Mouse (Mus musculus) Muller cell, postnatal 12 days (primary cell): ENCODE measurements around the gene Retreg1.
A peak's percentile ranks its signal among the peaks of the same experiment; 100 is the strongest.

ENCODE experiments used
- DNase-seq: peaks from one replicate; pipeline ENCODE4 v3.0.0-alpha.2; 2015; ENCODE audit errors: inconsistent ontology term

Retreg1 gene

DNA sequence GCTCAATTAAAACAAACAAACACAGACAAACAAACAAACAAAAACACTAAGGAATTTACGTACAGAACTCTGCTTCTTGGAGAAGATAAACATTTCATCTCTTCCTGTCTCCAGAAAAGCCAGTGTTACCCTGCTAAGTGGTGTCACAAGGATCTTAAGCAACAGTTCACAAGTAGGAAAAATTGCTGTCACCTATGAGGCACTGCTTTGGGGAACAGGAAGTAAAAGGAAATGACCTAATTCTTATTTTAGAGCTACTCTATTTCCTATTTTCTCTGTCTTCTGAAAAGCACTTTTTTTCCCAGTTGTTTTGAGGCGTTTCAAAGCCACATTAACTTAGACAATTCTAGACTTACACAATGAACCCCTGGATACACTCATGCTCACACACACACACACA is 12.6 kb upstream of the Retreg1 start:
- DNase-seq: no peak

GRCm38 (mm10) chr15:25834282-25834681 is 8.7 kb upstream of the Retreg1 start:
- no peak for DNase-seq

DNA sequence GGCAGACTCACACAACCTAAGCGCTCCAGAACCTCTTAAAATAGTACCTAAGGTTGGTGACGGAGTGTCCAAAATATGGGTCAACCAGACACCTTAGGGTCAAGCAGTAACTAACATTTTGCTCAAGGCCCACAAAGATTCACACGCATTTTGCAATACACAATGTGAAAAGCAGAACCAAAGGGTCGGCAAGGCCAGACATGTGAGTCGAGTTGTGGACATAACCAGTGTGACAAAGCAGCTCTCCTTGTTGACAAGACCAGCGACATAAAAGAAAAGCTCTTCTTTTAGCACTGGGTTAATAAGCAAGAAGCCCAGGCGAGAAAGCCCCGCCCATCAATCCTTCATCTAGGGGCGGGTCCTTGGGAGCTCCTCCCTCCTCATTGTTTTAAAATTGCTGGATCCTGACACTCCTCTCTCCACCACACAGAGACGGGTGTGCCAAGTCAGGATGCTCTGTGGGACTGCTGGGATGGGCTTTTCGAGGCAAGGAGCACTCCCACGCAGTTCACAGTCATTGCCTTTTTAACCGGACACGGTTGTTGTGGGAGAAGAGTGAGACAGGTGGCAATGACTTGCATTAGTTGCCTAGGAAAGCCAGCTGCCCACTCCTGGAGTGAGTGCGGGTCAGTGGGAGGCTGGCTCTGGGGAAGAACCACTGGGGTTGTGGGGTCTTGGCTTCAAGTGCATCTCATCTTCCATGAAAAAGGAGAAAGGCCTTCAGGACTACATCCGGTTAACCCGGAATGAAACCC is 7.9 kb upstream of the Retreg1 start:
- DNase-seq: no peak

GRCm38 (mm10) chr15:25842462-25843085 is 406 bp upstream of the Retreg1 start:
- no peak for DNase-seq

DNA sequence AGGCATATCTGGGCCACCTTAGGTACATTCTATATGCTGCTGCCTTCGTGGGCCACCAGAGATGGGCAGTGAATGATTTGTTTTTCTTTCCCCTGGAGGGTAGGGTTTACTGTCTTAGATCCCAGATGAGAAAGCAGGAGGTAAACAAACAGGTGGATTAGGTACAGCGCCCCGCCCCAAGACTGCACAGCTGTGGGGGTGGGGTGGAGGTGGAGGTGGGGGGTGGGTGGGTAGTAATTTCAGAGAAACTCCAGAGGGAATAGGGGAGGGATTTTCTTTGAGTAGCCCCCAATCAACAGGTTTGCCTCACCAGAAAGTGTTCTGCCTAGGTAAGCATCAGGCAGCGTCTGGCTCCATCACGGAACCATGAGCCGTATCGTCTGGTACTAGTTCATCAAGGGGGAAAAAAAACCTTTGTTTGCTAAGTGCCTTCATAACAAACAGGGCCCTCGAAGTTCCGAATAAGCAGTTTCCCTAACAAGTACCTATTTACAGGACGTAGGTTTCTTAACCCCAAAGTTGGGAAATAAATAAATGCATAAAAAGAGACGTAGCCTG is 1.1 kb downstream of the Retreg1 start:
- DNase-seq: no peak

GRCm38 (mm10) chr15:25844771-25845170 is 1.8 kb downstream of the Retreg1 start:
- DNase-seq: no peak

DNA sequence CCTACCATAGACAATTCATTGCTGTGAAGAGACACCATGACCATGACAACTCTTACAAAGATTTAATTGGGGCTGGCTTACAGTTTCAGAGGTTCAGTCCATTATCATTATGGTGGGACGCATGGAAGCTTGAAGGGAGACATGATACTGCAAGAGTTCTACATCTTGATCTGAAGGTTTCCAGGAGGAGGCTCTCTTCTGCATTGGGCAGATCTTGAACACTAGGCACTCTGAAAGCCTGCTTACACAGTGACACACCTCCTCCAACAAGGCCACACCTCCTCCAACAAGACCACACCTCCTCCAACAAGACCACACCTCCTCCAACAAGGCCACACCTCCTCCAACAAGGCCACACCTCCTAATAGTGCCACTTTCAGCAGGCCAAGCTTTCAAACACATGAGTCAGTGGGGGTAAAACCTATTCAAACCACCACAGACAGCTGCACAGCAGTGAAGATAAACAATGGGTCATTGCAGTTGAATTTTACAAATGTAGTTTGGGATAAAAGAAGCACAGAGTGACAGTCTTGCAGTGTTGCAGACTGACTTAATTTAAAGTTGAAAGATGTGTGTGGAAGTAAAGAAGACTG is 4.7 kb downstream of the Retreg1 start:
- DNase-seq: peak; percentile 24

DNA sequence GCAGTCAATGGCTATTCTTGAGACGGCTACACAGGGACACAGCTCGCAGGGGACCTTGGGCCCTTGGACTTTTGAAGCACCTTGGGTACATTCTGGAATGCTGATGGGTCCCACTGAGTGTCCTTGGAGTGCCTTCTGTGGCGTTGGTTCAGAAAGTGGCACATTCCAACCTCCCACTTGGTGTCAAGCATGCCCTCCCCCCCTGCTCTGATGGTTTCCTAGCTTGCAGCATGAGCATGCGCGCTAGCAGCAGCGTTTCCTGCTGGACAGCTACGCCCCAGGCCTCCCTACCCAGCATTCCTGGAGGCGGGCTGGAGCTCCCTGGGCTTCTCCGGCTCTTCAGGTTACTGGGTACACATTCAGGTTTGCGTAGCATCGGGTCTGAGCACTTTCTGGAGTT is 7.6 kb downstream of the Retreg1 start:
- no peak for DNase-seq

DNA sequence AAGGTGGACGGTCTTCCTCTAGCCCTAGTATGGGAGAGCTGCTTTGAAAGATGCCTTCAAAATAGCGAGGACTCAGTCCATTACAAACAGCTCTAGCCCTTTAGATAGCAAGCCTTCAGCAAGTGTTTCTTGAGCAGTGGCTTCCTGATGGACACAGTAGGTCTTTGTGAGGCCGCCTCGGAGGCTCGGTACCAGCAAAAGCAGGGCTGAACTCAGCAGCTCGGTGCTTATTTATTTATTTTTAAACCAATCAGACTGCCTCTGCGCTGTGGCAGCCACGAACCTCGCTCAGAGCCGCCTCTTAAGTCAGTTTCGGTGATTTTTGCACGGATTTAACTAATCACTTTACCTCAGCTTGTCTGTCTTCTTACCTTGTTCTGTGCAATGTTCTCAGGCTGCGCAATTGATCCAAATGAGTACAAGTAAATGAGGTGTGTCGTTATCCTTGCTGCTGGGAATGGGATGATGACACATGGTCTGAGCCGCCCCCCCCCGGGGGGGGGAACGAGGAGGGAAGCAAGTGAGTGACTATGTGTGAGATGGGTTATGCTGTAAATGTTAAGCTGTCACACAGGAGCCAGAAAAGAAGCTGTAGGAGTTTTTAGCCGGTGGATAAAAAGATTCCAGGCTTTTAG is 11.4 kb downstream of the Retreg1 start:
- DNase-seq: peak; percentile 52

GRCm38 (mm10) chr15:25858611-25859058 is 15.7 kb downstream of the Retreg1 start:
- DNase-seq: no peak

- DNase-seq: no peak
These were observed 16.5 kb downstream of the Retreg1 start for GRCm38 (mm10) chr15:25859469-25859868.

DNA sequence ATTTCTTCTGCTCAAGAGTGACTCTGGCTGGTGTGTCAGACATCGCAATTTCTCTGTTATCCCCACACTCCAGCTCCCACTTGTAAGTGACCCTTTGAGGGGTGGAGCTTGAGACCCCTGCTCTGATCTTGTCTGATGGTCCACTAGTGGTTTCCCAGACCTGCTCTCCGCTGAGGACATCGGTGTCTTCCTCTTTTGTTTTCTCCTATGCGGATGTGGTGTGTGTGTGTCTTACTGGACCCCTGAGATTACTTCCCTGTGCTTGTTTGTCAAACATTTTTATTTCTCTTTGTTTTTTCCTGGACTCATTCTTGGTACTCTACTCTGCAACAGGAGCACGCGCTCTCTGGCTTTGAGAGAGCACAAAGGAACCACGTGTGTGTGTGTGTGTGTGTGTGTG is 18.9 kb downstream of the Retreg1 start:
- no peak for DNase-seq

GRCm38 (mm10) chr15:25865605-25866004 is 22.6 kb downstream of the Retreg1 start:
- DNase-seq: no peak

DNA sequence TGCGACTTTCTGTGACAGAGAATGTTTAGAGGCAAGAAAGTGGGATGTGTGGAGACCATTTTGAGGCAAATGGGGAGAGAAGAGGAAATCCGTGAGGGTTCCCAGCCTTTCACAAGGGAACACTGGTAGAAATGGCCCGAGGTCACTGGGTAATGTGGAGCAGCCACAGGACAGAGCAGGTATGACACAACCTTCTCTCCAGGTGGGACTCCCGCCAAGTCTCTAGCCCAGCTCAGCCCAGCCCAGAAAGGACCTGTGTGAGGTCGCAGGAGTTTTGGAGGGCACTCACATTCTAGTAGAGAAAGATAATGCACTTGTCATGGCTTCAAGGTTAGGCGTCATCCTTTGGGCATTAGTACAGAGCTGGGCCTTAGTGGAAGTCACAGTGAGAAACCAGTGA is 23.1 kb downstream of the Retreg1 start:
- no peak for DNase-seq

DNA sequence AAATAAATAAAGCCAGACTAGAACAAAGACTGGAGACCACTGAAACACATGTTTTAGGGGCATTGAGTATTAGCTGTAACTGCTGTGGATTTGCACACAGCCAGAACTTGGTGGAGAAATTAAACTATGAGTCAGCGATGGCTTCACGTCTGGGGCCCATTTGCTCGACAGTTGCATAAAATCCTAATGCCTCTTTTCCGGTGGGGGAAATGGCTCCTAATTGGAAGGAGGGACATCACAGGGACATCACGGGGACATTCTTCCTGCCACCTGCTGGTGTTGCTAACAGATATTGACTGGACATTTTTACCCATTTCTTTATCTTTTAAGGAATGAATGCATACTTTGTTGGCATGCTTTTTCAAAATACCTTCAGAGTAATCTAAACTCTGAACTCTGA is 26.1 kb downstream of the Retreg1 start:
- no peak for DNase-seq

DNA sequence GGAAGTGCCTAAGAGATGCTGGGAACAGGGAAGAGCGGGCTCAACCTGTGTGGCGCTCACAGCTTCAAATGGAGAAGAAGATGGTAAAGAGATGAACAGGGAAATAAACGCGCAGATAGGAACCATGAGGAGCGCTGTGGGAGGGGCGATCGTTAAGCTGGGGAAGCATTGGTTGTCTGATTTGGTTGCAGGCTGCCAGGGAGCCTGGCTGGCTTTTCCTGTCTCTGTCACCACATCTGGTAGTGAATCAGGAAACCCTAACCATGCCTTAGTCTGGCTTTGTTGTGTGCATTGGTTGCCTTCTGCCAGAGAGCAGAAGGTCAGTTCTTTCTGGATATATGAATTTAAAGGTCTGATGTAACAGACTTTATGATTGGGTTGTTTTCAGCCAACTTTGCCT is 28.5 kb downstream of the Retreg1 start:
- DNase-seq: no peak

DNA sequence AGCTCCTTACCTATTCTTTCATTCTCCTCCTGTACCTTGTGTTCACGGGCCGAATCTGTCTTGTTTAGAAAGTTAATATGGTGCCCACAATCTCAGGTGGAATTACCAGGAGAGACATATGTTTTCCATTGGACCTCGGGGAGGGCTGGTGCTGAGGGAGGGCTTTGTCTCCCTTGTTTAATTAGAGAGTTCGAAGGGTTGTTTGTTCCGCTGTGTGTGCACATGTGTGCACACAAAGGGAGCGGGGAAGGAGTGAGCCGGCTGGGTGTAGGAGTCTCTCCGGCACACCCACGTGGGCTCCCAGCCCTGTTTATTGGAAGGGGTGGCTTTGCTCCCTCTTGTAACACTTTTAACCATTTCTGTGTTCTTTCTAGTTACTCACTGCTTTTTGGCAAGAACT is 29.1 kb downstream of the Retreg1 start:
- no peak for DNase-seq

GRCm38 (mm10) chr15:25872657-25873056 is 29.7 kb downstream of the Retreg1 start:
- peak; percentile 44 for DNase-seq

- peak; percentile 20 for DNase-seq
These were observed 30.6 kb downstream of the Retreg1 start for GRCm38 (mm10) chr15:25873536-25873935.

DNA sequence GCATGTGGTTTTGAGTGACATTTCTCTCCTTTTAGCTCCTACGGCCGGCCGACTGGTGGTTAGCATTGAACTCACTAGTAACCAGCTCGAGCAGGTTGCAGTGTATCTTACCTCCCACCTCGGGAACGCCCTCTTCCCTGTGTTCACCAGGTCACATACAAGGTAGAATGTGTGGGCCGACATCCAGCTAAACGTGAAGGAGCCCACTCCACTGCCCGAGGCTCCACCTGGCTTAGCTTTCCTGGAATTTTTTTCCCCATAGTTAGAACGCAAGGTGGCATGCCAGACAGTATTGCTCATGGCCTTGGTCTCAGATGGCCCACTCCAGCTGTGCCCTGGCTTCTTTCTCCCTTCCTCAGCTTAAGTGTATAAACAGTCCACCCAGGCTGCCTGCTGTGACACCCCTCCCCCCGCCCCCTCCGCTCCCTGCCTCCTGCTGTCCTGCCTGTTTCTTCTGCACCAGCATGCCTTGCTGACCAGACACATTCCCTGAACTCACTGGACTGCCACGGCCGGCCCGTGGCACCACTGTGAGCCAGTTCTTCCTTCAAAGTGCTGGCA is 33.7 kb downstream of the Retreg1 start:
- peak; percentile 77 for DNase-seq

DNA sequence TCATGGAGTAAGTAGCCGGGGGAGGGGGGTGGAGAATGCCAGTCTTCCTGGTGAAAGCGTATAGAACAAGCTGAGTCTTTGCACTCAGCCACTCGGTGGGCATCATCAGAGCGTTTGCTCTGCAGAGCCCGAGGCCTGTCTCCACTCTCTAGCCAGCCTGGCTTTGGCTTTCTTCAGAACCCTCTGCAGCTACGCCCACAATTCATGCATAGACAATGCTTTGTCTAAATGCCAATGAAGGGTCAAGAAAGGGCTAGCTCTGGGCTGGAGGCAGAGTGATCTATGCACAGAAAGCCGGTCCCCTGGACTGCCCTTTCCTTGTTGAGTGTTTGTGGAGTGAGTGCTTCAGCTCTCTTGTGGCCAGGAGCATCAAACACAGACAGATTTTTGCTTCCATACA is 34.8 kb downstream of the Retreg1 start:
- DNase-seq: peak; percentile 82

DNA sequence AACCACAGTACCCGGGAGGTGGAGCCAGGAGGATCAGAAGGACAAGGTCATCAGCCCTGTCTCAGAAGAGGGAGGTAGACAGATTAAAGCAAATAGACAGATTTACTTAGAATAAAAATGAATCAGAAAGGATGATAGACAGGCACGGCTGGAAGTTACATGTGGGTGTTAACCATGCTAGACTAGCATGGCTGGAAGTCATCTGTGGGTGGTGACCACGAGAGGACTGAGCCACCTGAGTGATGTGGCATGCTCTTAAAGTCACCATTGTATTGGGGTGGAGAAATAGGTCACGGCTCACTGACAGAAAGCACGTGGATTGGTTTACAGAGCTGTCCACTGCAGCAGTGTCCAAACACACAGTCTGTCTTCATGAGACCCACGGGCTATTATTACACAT is 36.2 kb downstream of the Retreg1 start:
- no peak for DNase-seq
